Mouse (Mus musculus) ES-E14 (cell line): ENCODE results near the gene Cryba4. TPM values are rescaled to one million over a fixed set of nuclear protein-coding genes. Genes with fewer than 3 reads are reported as not detected.

Experiments
- DNase-seq: peaks from one replicate; pipeline ENCODE4 v3.0.0-alpha.2; 2013; ENCODE audit warnings: low read depth, low spot score
- H3K27ac ChIP-seq: 2 replicates; pipeline ENCODE4 v1.5.1; 2012; ENCODE audit warnings: low read depth, mild to moderate bottlenecking, low read length, moderate library complexity, mixed read lengths; ENCODE audit not compliant: poor library complexity, insufficient read depth, severe bottlenecking
- H3K36me3 ChIP-seq: 2 replicates; pipeline ENCODE4 v1.6.1; 2012; ENCODE audit warnings: mild to moderate bottlenecking, low read length, moderate library complexity, mixed read lengths; ENCODE audit not compliant: control insufficient read depth, poor library complexity, insufficient read depth, severe bottlenecking
- H3K4me1 ChIP-seq, 2 experiments: fragments of 150-350 bp in 1 of 2; sonication (generic) in 1 of 2; 2 replicates each; pipeline ENCODE4 v1.6.1; 2012; ENCODE audit warnings: low read length in 2 of 2, mild to moderate bottlenecking in 1 of 2, mixed read lengths in 1 of 2; ENCODE audit not compliant: control insufficient read depth in 2 of 2, insufficient read depth in 2 of 2, poor library complexity in 1 of 2
- H3K4me3 ChIP-seq, 2 experiments: fragments of 150-350 bp in 1 of 2; sonication (generic) in 1 of 2; 2 replicates each; pipeline ENCODE4 v1.5.1; 2012; ENCODE audit warnings: low read length in 2 of 2, low read depth in 1 of 2, mild to moderate bottlenecking in 1 of 2, mixed read lengths in 1 of 2; ENCODE audit not compliant: insufficient read depth in 1 of 2, poor library complexity in 1 of 2, severe bottlenecking in 1 of 2
- H3K9ac ChIP-seq: 2 replicates; pipeline ENCODE4 v1.6.1; 2012; ENCODE audit warnings: low read depth, mild to moderate bottlenecking, low read length, mixed read lengths; ENCODE audit not compliant: poor library complexity, insufficient read depth, severe bottlenecking
- H3K9me3 ChIP-seq: fragments of 150-350 bp; sonication (generic); 2 replicates; pipeline ENCODE4 v1.6.1; 2012; ENCODE audit warnings: low read depth, mild to moderate bottlenecking, low read length; ENCODE audit not compliant: control insufficient read depth, insufficient read depth
- CHD2 ChIP-seq: IDR thresholded peaks from 2 replicates; pipeline ENCODE4 v1.6.1; 2014; ENCODE audit warnings: mild to moderate bottlenecking, low read depth, low read length, inconsistent platforms
- HCFC1 ChIP-seq: IDR thresholded peaks from 2 replicates; pipeline ENCODE4 v1.6.1; 2012; ENCODE audit warnings: low read length, inconsistent platforms, borderline replicate concordance; ENCODE audit not compliant: insufficient read depth
- MAFK ChIP-seq: IDR thresholded peaks from 2 replicates; pipeline ENCODE4 v1.6.1; 2014; ENCODE audit warnings: mild to moderate bottlenecking, low read depth, low read length, inconsistent platforms; ENCODE audit not compliant: insufficient read depth
- ZC3H11A ChIP-seq: IDR thresholded peaks from 2 replicates; pipeline ENCODE4 v1.6.1; 2012; ENCODE audit warnings: low read depth, mild to moderate bottlenecking, inconsistent platforms, low read length, borderline replicate concordance
- ZNF384 ChIP-seq: IDR thresholded peaks from 2 replicates; pipeline ENCODE4 v1.6.1; 2012; ENCODE audit warnings: low read depth, low read length, inconsistent platforms
- in situ Hi-C, 2 experiments: fragments of 600-800 bp; cut with MboI; formaldehyde crosslinking; loops; one replicate each; pipeline ENCODE4 v1.15.1; 2025; ENCODE audit warnings: low sequenced_read_pairs in 2 of 2, inconsistent platforms in 1 of 2; ENCODE audit not compliant: unreplicated experiment in 2 of 2
- total RNA-seq: library from RNA; depleted of rRNA; stranded (reverse); fragments of 300-350 nt; gene quantifications from 2 replicates; pipeline ENCODE4 v1.2.3, GENCODE M21; 2012

The Cryba4 gene
- total RNA-seq, 1 experiment: 0.31 TPM

DNA sequence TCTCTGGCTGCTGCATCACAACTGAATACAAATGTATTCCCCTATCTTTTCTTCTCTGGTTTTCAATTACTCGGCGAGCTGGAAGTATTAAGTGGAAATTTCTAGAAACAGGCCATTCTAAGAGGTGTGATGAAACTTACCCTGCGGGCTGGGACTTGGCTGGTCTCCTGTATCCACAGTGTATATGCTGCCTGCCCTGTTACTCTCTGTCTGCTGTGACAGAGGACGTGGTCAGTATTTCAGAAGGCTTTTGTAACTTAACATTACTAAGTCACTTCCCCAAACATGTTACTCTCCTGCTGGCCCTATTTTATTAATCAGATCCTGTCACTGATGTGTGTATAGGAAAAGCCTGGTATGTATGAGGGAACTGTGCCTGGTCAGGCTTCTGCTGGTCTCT is 29.4 kb upstream of the Cryba4 start:
- no peak for DNase-seq
- TF ChIP-seq ZC3H11A (no peak), MAFK (no peak), HCFC1 (no peak), CHD2 (no peak), ZNF384 (no peak)
- no peaks in the 10 kb centered on the region; the same call in 1 of the 2 replicates for H3K36me3 ChIP-seq
- no peak overlapping the region for H3K4me3 ChIP-seq
- peaks cover 16 to 43% of the 10 kb centered on the region in 2 experiments for H3K4me1 ChIP-seq
- in situ Hi-C loops: no loop called here
- no peak overlapping the region for H3K27ac ChIP-seq
- H3K9me3 ChIP-seq: no peaks in the 10 kb centered on the region
- no peak overlapping the region for H3K9ac ChIP-seq

DNA sequence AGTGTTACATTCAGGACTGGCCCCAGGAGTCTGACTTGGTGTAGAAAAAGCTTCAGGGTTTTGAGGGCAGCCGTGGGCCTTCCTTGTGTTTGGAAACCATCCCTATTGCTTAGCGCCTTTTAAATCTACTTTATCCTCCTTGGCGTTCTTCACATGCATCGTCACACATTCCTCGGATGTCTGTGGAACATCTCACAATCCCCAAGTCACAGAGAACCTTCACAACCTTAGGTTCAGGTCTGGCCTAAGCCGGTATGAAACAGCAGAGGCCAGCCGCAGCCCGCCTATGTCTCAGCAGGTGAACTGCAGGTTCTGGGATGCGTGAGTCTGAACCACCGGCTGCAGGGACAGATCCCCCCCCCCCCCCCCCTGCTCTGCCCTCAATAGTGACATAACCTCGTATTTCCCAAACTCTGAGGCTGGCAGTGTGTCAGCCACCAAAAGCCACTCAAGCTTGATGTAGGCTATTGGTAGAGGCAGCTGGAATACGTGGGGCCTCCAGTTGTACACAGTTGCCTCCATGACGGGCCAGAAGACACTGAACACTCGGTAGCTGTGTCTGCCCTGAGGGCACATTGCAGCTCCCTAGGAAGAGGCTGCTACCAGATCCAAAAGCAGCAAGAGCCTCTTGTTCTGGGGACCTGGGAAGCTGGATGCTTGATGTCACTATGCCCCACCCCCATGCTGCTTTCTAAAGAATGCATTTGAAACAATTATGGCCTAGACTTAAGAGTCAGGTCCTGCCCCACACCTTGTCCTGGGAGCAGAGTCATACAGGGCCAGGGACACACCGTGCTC is 28.7 kb upstream of the Cryba4 start:
- no peaks in the 10 kb centered on the region for H3K9me3 ChIP-seq
- no peak for DNase-seq
- TF ChIP-seq ZNF384 (no peak), ZC3H11A (no peak), CHD2 (no peak), HCFC1 (no peak), MAFK (no peak)
- H3K9ac ChIP-seq: no peak overlapping the region
- no peaks in the 10 kb centered on the region; the same call in 1 of the 2 replicates for H3K36me3 ChIP-seq
- H3K4me1 ChIP-seq: peaks cover 13 to 41% of the 10 kb centered on the region in 2 experiments
- H3K27ac ChIP-seq: no peak overlapping the region; the same call in 1 of the 2 replicates
- no peak overlapping the region for H3K4me3 ChIP-seq
- in situ Hi-C loops: no loop called here

DNA sequence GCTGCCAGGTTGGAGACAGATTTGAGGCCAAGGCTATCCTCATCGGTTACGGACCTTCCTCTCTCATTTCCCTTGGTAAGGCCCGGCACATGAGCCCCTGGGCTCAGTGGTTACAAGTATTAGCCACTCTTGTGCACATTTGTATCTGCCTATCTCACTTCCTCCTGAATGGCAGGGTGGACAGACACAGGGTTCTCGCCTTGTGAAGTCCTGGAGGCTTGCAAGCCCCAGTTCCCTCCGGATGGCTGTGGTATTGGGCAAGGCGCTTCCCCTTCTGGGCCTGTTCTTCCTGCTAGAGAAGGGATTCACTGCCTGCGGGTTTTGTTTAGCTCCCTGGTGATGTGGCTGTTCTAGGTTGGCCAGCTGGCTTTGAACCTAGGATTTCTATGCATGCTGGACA is 27.8 kb upstream of the Cryba4 start:
- H3K9ac ChIP-seq: no peak overlapping the region
- H3K4me1 ChIP-seq: peaks cover 13 to 38% of the 10 kb centered on the region in 2 experiments

DNA sequence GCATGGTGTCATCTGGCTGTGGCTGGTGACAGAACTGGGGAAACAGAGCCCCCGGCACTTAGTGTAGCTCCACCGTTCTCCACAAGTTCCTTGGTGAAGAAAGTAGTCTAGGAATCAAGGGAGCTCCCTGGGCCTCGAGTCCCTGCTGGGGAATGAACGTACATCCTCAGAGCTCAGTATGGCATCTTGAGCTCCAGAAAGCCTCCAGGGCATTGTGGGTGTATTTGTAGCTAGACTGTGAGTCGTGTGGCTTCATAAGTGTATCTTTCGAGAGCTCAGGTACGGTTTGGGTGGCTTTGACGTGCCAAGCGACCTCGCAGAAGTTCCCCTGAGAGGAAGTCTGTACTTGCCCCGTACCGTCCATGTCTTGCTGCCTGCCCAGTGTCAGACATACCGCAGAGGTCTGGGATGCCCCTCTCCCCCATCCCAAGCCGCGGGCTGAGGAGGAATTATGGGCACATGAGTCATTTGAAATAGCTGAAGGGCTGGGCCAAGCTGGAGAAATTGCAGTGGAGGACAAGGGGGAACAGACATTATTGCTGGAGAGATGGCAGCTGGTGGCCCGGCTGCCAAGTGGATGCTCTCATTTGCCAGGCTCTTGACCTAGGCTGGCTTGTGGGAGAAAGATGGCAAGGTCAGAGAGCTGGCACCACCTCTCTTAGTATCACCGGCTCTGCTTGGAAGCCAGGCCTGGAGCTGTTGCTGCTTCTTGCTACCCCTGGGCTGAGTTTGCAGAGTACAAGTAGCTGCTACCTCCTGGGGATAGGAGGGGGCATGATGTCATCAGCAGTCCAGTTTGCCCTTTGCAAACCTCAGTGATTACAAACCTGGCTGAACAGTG is 27.1 kb upstream of the Cryba4 start:
- H3K9ac ChIP-seq: no peak overlapping the region
- no peak overlapping the region for H3K27ac ChIP-seq
- no peaks in the 10 kb centered on the region for H3K9me3 ChIP-seq
- H3K4me1 ChIP-seq: peaks cover 13 to 32% of the 10 kb centered on the region in 2 experiments
- no peak overlapping the region for H3K4me3 ChIP-seq
- no peak for DNase-seq
- no peaks in the 10 kb centered on the region for H3K36me3 ChIP-seq
- in situ Hi-C loops: no loop called here
- TF ChIP-seq ZNF384 (no peak), HCFC1 (no peak), CHD2 (no peak), ZC3H11A (no peak), MAFK (no peak)

More for the DNA sequence above, 27.8 kb upstream of the Cryba4 start:
- TF ChIP-seq HCFC1 (no peak), ZC3H11A (no peak), ZNF384 (no peak), MAFK (no peak), CHD2 (no peak)
- H3K9me3 ChIP-seq: no peaks in the 10 kb centered on the region
- no peak overlapping the region for H3K4me3 ChIP-seq
- no peaks in the 10 kb centered on the region for H3K36me3 ChIP-seq
- in situ Hi-C loops: no loop called here
- DNase-seq: no peak
- H3K27ac ChIP-seq: no peak overlapping the region
